Mouse (Mus musculus): Measurements from ENCODE around the gene Pold3.

DNA sequence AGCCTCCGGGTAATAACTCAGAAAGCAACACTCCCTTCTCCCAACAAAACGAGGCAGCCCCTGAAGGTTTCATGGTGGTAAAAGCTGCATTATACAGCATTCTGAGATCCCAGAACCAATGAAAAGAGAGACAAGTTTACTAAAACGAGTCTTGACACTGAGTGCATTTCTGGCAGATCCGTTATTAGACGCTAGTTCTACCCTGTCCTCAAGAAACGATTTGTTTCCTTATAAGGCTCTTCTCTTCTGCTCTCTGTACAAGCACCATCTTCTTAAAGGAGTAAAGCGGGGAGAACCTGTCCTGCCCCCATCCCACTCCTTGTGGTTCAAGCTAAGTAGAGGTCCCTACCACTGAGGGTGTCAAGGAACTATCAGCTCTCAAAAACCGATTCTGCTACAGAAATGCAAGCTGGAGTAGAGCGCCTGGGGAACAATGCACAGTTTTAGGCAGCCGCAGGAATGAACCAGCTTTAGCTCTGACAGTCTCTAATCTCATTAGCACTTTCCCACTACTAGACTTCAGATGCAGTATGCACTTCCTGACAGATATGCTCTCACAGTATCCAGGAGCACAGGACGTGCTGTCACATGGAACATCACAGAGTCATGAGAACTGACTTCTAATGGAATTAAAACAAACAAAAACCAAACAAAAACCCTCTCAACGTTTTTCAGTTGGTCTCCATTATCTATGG lies 41.1 kb downstream of the Pold3 start:
- TF ChIP-seq CTCF (IDR thresholded peaks at IDR 0.05; ENCODE audit: extremely low read depth, insufficient read depth, insufficient read length, insufficient replicate concordance) = no peak
- TF ChIP-seq POLR2A (IDR thresholded peaks at IDR 0.05; ENCODE audit: low read depth, low read length) = no peak

All from spleen, adult 2 months (tissue).